Mouse (Mus musculus) kidney, postnatal 0 days (tissue): ENCODE measurements around the gene Dok4. TPM values are rescaled to one million over a fixed set of nuclear protein-coding genes. Genes with fewer than 3 reads are reported as not detected.
A peak's percentile ranks its signal among the peaks of the same experiment; 100 is the strongest.
"Not testable (repeated sequence)": the region's sequence is repeated elsewhere in the genome, so short reads cannot be mapped to it uniquely, and the experiment has no call there.

Experiments
- ATAC-seq: fragments of 200-750 bp; cut with Nextera tagmentation; replicated peaks from 2 replicates; pipeline ENCODE4 v1.8.0; 2017; ENCODE audit warnings: low read depth, moderate number of reproducible peaks, moderate TSS enrichment, moderate library complexity; ENCODE audit not compliant: low FRiP score
- DNase-seq: peaks from one replicate; pipeline ENCODE4 v3.0.0-alpha.2; 2016; ENCODE audit warnings: low spot score
- H3K27ac ChIP-seq: fragments of 300-500 bp; sonication (generic); 2 replicates; pipeline ENCODE4 v1.5.1; 2014; ENCODE audit warnings: mild to moderate bottlenecking
- H3K27me3 ChIP-seq: fragments of 300-500 bp; sonication (generic); 2 replicates; pipeline ENCODE4 v1.6.1; 2014; ENCODE audit warnings: low read length, mixed read lengths; ENCODE audit not compliant: insufficient read depth
- H3K36me3 ChIP-seq: fragments of 300-500 bp; sonication (generic); 2 replicates; pipeline ENCODE4 v1.6.1; 2014; ENCODE audit warnings: low read length, mixed read lengths; ENCODE audit not compliant: insufficient read depth
- H3K4me1 ChIP-seq: fragments of 300-500 bp; sonication (generic); replicated peaks from 2 replicates; pipeline ENCODE4 v1.6.1; 2014; ENCODE audit warnings: antibody characterized with exemption, low read length, mixed read lengths; ENCODE audit not compliant: insufficient read depth
- H3K4me2 ChIP-seq: fragments of 300-500 bp; sonication (generic); 2 replicates; pipeline ENCODE4 v1.6.1; 2014; ENCODE audit warnings: mild to moderate bottlenecking, low read length, moderate library complexity, mixed read lengths
- H3K4me3 ChIP-seq: fragments of 300-500 bp; sonication (generic); replicated peaks from 2 replicates; pipeline ENCODE4 v1.5.1; 2014; ENCODE audit warnings: low read depth, low read length
- H3K9ac ChIP-seq: fragments of 300-500 bp; sonication (generic); 2 replicates; pipeline ENCODE4 v1.6.1; 2014; ENCODE audit warnings: low read depth, low read length
- H3K9me3 ChIP-seq: fragments of 300-500 bp; sonication (generic); replicated peaks from 2 replicates; pipeline ENCODE4 v1.6.1; 2016; ENCODE audit warnings: low read length, inconsistent platforms, mixed read lengths
- CTCF ChIP-seq: IDR thresholded peaks from 2 replicates; pipeline ENCODE4 v1.5.1; 2016; ENCODE audit warnings: antibody characterized with exemption, low read depth, mild to moderate bottlenecking, moderate library complexity
- whole genome bisulfite sequencing: fragments of 180-500 bp; shearing (Covaris S2); extraction: QIAGEN DNeasy Blood & Tissue Kit; methylation state at CpG from one replicate; pipeline ENCODE4 v1.1.7; 2014; 5-methylcytosine and 5-hydroxymethylcytosine counted together
- polyA plus RNA-seq: library from polyadenylated mRNA; unstranded; fragments of >200 nt; fragmentation: Nextera tagmentation; extraction: Ambion mirVana; gene quantifications from 2 replicates; pipeline ENCODE4 v1.2.1, GENCODE M21; 2015

Dok4 gene
- polyA plus RNA-seq, 1 experiment from 2014 or later: 25.2 TPM

- Histone ChIP-seq H3K27me3 (no peaks in the 10 kb centered on the region), H3K4me2 (no peak overlapping the region), H3K4me3 (no peak overlapping the region), H3K4me1 (peaks cover 6% of the 10 kb centered on the region; the same call in 1 of the 2 replicates), H3K9ac (no peak overlapping the region), H3K27ac (no peak overlapping the region), H3K36me3 (peaks cover 36% of the 10 kb centered on the region), H3K9me3 (no peaks in the 10 kb centered on the region)
- ATAC-seq (no peak), DNase-seq (peak; percentile 34)
- WGBS: 87% methylated on average over 12 of the region's 12 CpGs
- TF ChIP-seq CTCF: no peak
Observed at GRCm38 (mm10) chr8:94862487-94863220, 13.5 kb downstream of the Dok4 start.

- H3K4me2 ChIP-seq: no peak overlapping the region
- no peak overlapping the region for H3K27ac ChIP-seq
- H3K9ac ChIP-seq: no peak overlapping the region
- H3K27me3 ChIP-seq: no peaks in the 10 kb centered on the region
- TF ChIP-seq CTCF: peak; percentile 89
- peaks cover 30% of the 10 kb centered on the region for H3K36me3 ChIP-seq
- H3K4me1 ChIP-seq: peaks cover 6% of the 10 kb centered on the region; the same call in 1 of the 2 replicates
- peak; percentile 87 for DNase-seq
- no peaks in the 10 kb centered on the region for H3K9me3 ChIP-seq
- ATAC-seq: peak; percentile 59
- WGBS: 71% methylated on average over 8 of the region's 8 CpGs
- H3K4me3 ChIP-seq: no peak overlapping the region
Observed at GRCm38 (mm10) chr8:94861352-94861910, 14.7 kb downstream of the Dok4 start.

- H3K4me1 ChIP-seq: peaks cover 6% of the 10 kb centered on the region; the same call in 1 of the 2 replicates
- peak within 1 kb of the TSS; percentile 88 for H3K9ac ChIP-seq
- peak; percentile 89 for DNase-seq
- peaks cover 28% of the 10 kb centered on the region for H3K36me3 ChIP-seq
- H3K4me3 ChIP-seq: peak within 1 kb of the TSS; percentile 80
- under 1% methylated on average over 68 of the region's 68 CpGs for WGBS
- H3K27ac ChIP-seq: 0 out of 2 replicates have a peak within 1 kb of the TSS, but pooled peaks have one; percentile 47
- H3K27me3 ChIP-seq: no peaks in the 10 kb centered on the region
- peak within 1 kb of the TSS; percentile 90 for H3K4me2 ChIP-seq
- peak; percentile 61 for ATAC-seq
- peak; percentile 91 for TF ChIP-seq CTCF
- no peaks in the 10 kb centered on the region for H3K9me3 ChIP-seq
Observed at GRCm38 (mm10) chr8:94857346-94858173, 18.6 kb downstream of the Dok4 start, which contains the start of gene Polr2c. Polr2c (plus strand) TSS chr8:94857450.

GRCm38 (mm10) chr8:94857011-94857345 is 19.2 kb downstream of the Dok4 start:
- Histone ChIP-seq H3K4me1 (peaks cover 6% of the 10 kb centered on the region; the same call in 1 of the 2 replicates), H3K27me3 (no peaks in the 10 kb centered on the region), H3K9me3 (no peaks in the 10 kb centered on the region), H3K9ac (no peak overlapping the region), H3K36me3 (peaks cover 29% of the 10 kb centered on the region), H3K4me2 (no peak overlapping the region), H3K27ac (no peak overlapping the region), H3K4me3 (no peak overlapping the region; the same call in 1 of the 2 replicates)
- WGBS: 26% methylated on average over 5 of the region's 5 CpGs
- DNase-seq (no peak), ATAC-seq (no peak)
- no peak for TF ChIP-seq CTCF

- H3K36me3 ChIP-seq: peaks cover 39% of the 10 kb centered on the region
Observed at GRCm38 (mm10) chr8:94854761-94855160, 21.4 kb downstream of the Dok4 start.

GRCm38 (mm10) chr8:94850049-94850448 is 26.1 kb downstream of the Dok4 start:
- TF ChIP-seq CTCF: no peak
- Histone ChIP-seq H3K9ac (no peak overlapping the region), H3K36me3 (peaks cover 62% of the 10 kb centered on the region), H3K4me3 (no peak overlapping the region), H3K27ac (no peak overlapping the region), H3K4me2 (no peak overlapping the region), H3K27me3 (no peaks in the 10 kb centered on the region), H3K4me1 (no peaks in the 10 kb centered on the region), H3K9me3 (no peaks in the 10 kb centered on the region)
- 94% methylated on average over 5 of the region's 5 CpGs for WGBS
- ATAC-seq: no peak
- no peak for DNase-seq

More at GRCm38 (mm10) chr8:94854761-94855160, 21.4 kb downstream of the Dok4 start:
- H3K4me2 ChIP-seq, H3K27ac ChIP-seq, H3K9me3 ChIP-seq, H3K9ac ChIP-seq, H3K4me3 ChIP-seq, DNase-seq, ATAC-seq, H3K27me3 ChIP-seq, H3K4me1 ChIP-seq: not testable (repeated sequence)
- 90% methylated on average over 11 of the region's 11 CpGs for WGBS
